Mouse (Mus musculus): Measurements from ENCODE around the gene Fbxw7.

Fbxw7 gene

DNA sequence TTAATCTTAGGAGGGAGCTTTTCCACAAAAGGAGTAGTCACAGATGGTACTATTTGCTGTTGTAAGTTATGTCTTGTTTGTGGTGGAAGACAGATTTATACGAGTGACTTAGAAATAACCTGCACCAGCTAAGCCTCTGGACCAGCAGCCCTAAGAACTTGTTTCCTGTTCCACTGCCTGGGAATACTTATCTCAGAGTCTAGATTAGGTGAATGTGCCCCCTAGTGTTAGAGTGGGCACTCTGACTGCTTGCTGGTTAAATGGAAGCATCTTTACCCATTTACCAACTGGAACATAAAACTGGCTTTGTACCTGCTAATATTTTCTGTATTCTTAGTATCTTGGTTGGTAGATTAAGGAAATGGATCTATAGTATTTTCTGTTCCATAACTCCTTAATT, 74.6 kb downstream of the Fbxw7 start:
- no peak for DNase-seq (ENCODE audit: extremely low spot score, low spot score)

GRCm38 (mm10) chr3:84890983-84891382, 75.9 kb downstream of the Fbxw7 start:
- no peak for DNase-seq (ENCODE audit: extremely low spot score, low spot score)

- DNase-seq (ENCODE audit: extremely low spot score, low spot score): no peak
Measured at GRCm38 (mm10) chr3:84897952-84898351, 82.9 kb downstream of the Fbxw7 start.

GRCm38 (mm10) chr3:84906528-84906927, 91.5 kb downstream of the Fbxw7 start:
- DNase-seq (ENCODE audit: extremely low spot score, low spot score): no peak

DNA sequence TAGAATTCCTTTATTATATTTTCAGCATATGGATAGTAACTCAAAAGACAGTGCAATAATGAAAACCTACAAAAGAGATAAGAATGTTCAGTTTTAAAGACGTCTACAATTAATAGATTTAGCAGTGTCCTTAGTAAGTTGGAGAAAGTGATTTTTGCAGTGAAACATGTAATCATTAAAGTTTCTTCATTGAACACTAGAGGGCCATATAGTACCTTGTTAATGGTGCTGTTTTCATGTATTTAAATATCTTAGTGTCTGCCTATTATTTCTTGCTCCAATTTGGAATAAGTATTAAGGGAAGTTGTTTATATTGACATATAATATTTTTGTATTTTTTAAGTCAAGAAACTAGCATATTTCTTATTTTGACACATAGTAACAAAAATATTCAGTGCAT, 99.2 kb downstream of the Fbxw7 start:
- no peak for DNase-seq (ENCODE audit: extremely low spot score, low spot score)

DNA sequence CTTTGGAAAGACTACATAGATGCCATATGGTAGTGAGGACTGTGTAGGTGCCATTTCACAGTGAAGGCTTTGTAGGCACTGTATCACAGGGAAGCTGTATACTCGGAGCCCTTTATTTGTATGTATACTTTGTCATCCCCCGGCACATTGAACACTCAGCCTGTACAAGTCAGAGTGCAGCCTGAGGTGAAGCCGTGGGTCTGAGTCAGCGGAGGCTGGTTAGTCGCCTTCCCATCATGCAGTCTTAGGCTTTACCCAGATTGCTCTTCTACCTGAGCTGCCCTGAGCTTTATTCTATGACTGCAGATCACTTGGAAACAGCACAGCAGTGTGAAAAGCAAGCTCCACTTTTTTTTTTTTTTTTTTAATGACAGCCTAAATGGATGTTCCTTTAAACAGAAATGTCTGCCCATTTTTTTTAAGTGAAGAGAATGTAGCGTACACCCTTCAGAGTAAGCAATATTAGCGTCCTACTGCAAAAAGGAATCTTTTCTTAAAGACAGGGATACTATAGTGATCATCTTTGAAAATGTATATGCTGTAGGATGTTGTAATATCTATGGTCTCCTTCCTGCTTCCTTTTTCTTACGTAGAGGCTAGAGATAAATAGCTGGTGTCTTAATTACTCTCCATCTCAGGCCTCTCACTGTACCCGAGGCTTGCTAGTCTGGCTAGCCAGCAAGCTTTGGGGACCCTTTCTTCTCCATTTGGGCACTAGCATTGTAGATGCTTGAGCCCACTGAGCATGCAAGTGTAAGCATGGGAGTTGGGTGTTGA, 103.0 kb downstream of the Fbxw7 start:
- DNase-seq (ENCODE audit: extremely low spot score, low spot score): no peak

DNA sequence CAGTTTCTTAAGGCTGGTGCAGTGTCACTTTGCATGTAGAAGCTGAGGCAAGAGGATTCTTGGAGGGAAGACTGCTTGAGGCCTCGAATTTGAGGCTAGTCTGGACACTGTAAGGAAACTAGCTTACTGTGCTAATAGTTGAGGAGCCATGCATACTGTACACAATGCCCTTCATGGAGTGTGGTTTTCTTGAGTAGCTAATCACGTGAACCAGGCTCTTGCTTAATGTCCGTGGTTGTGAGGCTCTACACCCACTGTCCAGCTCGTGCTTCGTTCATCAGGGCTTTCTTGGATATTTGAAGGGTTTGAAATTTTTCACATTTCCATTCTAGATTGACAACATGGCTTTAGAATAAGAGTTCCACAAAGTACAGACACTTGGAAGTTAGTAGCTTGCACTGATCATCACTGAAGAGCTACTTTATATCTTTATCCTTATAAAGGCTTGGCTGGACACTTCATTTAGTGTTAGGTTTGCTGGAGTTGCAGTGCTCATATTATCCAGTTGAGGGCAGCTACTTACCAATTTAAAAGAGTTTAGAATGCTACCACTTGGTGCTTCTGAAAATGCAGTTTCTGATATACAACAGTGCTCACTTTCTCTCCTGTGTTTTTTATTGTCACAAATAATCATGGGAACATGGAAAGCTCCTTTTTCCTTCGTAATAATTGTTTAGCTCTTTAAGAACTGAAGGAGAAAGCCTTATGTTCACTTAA, 106.8 kb downstream of the Fbxw7 start:
- DNase-seq (ENCODE audit: extremely low spot score, low spot score): no peak

DNA sequence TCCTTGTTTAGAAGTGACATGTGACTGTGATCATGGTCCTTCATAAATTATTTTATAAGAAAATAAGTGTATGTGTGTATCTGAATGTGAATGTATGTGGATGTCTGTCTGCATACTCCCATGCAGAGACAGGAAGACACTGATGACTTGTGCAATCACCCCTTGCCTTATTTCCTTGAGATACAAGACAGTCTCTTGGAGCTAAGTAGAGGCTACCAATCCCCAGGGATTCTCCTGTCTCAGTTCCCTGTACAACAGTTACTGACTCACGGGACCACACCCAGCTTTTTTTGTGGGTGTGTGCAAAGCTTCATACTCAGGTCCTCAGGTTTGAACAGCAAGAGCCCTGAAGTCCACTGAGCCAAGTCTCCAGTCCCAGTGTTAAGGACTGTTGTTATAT, 108.2 kb downstream of the Fbxw7 start:
- no peak for DNase-seq (ENCODE audit: extremely low spot score, low spot score)

GRCm38 (mm10) chr3:84923670-84924069, 108.6 kb downstream of the Fbxw7 start:
- DNase-seq (ENCODE audit: extremely low spot score, low spot score): no peak

GRCm38 (mm10) chr3:84925229-84925628, 110.2 kb downstream of the Fbxw7 start:
- no peak for DNase-seq (ENCODE audit: extremely low spot score, low spot score)

- no peak for DNase-seq (ENCODE audit: extremely low spot score, low spot score)
Measured at GRCm38 (mm10) chr3:84926140-84926539, 111.1 kb downstream of the Fbxw7 start.

GRCm38 (mm10) chr3:84927168-84927794, 112.2 kb downstream of the Fbxw7 start:
- DNase-seq (ENCODE audit: extremely low spot score, low spot score): no peak

DNA sequence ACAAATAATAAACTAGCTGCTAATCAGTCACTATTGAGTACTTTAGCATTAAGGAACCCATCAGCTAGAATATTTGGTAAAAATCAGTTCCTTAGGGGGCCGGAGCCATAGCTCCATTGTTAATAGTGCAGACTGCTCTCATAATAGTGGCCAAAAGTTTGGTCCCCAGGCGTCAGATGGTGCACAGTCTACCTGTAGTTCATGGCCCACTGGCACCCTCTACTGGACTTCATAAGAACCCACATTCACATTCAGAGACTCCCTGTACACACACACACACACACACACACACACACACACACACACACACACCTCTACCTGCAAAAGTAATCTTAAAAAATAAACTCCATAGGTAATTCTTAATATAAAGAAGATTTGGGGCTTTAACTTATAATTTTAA, 112.8 kb downstream of the Fbxw7 start:
- no peak for DNase-seq (ENCODE audit: extremely low spot score, low spot score)

DNA sequence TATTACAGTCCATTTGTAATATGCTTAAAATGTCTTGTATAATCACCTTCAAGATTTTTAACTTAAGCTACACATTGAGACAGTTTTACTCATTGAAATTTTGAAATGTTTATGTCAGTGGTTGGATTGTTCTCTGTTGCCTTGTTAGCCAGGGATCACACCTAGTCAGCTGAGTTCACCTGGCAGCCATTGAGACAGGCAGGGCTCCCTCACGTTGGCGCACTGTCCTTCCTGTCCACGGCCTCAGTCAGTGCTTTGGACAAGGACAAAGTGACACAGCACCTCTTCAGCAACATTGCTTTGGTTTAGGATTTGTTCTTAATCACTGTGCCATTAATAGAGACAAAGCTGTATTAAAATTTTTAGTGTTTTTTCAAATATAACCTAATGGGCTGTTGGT, 114.1 kb downstream of the Fbxw7 start:
- DNase-seq (ENCODE audit: extremely low spot score, low spot score): no peak

GRCm38 (mm10) chr3:84930683-84931082, 115.6 kb downstream of the Fbxw7 start:
- DNase-seq (ENCODE audit: extremely low spot score, low spot score): no peak

DNA sequence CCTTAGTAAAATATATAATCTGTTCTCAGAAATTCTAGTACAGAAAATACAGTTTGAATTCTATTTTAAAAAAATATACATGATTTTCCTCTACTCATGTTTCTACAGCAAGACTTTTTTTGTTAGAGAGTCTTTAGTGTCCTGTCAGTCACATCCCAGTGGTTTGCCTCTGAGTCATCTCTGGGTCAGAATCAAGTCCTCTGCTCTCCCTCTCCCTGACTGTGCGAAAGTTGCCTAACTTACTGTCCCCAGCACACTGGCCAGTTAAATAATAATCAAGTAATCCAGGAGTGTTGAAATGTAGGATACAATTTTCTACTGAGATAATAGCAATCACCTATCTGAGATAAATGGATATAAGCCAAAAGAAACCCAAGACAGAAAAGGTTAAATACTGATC, 120.7 kb downstream of the Fbxw7 start:
- no peak for DNase-seq (ENCODE audit: extremely low spot score, low spot score)

DNA sequence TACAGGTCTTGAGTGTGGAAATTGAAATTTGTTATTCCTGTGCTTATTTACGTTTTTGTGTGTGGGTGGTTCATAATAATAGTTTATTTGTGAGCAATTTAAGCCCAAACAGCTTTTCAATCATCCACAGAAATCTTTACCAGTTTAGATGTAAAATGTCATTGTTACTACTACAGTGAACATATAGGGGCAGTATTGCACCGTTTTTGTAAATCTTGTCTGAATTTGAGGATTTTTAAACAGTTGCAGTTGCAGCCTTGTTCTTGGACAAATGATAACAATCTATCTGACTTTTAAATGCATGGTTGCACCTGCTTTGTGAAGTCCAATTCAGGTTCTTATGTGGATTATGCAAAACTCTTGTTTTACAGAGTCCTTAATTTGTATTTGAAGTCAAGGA, 121.2 kb downstream of the Fbxw7 start:
- no peak for DNase-seq (ENCODE audit: extremely low spot score, low spot score)

GRCm38 (mm10) chr3:84936956-84937355, 121.9 kb downstream of the Fbxw7 start:
- DNase-seq (ENCODE audit: extremely low spot score, low spot score): no peak

DNA sequence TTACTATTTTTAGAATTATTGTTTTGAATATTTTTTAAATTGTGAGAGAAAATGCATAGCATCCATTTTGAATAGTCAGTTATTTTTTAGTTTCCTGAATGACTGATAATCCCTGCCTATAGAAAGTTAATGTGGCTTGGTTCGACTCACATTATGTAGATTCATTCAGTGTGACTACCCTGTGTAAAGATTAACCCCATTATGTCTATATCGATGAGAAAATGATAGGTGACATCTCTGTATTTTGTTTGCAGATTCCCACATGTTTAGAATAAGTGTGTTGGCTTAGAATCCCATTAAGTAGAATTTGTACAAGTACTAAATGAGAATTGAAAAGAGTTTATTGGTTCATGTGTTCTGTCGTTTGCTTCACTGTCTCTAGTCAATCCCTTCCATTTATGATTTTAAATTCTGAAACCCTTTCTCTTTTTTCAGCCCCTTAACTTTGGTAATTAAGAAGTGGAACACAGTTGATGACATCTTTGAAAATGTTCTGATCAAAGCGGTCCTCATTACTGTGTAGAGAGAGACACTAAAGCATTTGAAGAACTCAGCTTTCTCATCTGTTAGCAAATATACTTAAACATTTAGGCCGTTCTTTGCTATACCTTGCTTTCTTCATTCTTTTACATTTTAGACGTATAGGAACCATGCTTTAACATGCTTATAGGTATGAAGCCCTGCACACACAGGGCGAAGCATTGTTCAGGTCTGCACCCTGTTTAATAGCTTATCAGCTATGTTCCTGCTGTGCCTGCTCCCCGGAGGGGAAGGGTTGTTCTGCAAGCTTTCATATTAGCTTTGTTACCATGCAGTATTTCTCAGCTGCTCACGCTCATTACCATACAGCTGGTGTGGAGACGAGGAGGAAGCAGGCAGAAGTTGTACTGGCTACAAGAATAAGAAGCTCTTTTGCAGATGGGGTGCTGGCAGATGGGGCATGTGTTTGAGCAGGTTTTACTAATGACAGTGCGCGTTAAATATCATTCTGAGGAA, 122.6 kb downstream of the Fbxw7 start:
- peak; percentile 41 for DNase-seq (ENCODE audit: extremely low spot score, low spot score)

DNA sequence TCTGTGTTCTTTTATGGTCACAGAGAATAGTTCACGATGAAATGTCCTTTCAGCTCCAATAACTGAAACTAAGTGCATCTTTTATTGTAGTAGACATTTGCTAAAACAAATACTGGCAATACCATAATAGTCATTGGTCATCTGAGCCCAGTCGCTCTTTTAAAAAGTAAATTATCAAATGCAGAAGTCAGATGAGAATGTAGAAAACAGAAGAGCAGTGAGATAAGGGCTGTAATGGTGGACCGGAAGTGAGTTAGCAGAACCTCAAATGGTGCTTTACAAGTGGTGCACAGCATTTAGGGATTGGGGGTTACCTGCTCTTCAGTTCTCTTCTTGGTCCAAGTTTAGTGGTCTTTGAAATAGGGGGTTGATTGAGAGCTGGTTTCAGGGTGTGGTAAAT, 129.9 kb downstream of the Fbxw7 start:
- no peak for DNase-seq (ENCODE audit: extremely low spot score, low spot score)

- no peak for DNase-seq (ENCODE audit: extremely low spot score, low spot score)
Measured at GRCm38 (mm10) chr3:84946381-84946780, 131.3 kb downstream of the Fbxw7 start.
